Mouse (Mus musculus): ENCODE results near the gene Insr.

The Insr gene

DNA sequence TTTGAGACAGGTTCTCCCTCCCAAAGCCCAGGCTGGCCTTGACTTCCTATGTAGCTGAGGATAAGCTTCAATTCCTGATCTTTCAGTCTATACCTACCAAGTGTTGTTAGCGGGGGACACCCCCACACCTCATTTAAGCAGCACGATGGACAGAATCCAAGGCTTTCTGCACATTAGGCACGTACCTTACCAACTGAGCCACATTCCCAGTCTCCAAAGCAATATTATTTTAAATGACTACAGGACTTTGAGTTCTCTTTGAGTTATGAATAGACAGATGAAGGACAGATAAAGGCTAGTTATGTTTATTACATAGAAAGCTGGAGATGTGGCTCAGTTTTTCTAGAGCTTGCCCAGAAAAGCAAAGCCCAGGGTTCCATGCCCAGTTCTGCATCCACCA is 5.6 kb downstream of the Insr start:
- no peak for DNase-seq

DNA sequence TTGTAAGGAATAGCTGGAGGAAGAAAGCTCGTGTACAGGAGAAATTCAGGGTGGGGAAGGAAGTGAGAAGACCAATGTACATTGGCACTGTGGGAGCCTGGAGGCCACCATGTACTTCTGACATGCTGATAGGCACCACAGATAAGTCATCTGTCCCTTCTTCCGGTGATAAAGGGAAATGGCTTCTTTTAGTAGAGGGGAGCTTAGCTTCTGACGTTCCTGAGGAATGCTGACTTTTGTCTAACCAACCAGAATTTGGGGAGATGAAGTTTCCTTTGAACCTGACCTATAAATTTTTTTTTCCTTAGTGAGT is 12.0 kb downstream of the Insr start:
- DNase-seq, result no peak

DNA sequence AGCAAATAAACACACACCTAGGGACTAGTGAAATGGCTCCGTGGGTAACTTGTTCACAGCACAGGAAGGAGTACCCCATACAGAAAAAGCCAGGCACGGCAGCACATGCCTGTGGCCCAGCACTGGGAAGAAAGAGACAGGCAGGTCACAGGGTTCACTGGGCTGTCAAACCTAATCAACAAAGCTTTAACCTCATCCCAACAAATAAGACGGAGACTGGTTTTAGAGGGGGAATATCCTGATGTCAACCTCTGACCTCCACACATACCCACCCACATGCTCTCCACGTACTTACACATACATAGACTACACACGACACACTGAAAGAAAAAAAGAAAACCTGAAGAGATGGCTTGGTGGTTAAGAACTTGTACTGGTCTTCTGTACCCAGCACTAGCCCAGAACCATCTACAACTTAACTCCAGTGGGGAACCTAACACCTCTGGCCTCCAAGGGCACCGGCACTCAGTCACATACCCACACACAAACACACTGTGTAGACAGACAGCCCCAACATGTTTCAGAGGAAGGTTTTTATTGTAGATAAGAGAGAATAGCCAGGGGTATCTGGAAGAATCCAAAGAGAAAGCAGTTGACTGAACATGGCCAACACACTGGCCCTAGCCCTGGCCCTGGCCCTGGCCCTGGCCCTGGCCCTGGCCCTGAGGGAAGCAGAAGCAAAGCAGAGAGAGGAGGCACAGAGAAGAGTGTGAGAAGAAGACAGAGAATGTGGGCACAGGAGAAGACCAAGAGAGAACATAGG is 12.6 kb downstream of the Insr start:
- no peak for DNase-seq

GRCm38 (mm10) chr8:3265182-3265581 is 14.2 kb downstream of the Insr start:
- no peak for DNase-seq

DNA sequence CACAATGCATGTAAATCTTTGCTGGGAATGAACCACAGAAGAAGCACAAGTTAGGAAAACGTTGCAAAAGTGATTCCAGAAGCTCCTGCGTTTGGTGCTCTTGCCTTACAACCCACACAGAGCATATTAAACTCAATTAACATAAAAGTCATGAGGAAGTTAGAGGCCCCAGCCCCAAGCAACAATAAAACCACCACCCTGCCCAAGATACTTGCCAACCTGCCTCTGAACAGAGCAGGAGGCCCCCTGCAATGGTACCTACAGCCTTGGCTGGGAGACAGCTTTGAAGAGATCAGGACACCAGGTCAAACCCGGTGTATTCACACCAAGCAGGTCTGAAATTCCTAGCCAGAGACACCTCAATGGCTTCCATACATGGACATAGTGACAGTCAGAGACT is 16.6 kb downstream of the Insr start:
- no peak for DNase-seq

GRCm38 (mm10) chr8:3261101-3261500 is 18.3 kb downstream of the Insr start:
- no peak for DNase-seq

DNA sequence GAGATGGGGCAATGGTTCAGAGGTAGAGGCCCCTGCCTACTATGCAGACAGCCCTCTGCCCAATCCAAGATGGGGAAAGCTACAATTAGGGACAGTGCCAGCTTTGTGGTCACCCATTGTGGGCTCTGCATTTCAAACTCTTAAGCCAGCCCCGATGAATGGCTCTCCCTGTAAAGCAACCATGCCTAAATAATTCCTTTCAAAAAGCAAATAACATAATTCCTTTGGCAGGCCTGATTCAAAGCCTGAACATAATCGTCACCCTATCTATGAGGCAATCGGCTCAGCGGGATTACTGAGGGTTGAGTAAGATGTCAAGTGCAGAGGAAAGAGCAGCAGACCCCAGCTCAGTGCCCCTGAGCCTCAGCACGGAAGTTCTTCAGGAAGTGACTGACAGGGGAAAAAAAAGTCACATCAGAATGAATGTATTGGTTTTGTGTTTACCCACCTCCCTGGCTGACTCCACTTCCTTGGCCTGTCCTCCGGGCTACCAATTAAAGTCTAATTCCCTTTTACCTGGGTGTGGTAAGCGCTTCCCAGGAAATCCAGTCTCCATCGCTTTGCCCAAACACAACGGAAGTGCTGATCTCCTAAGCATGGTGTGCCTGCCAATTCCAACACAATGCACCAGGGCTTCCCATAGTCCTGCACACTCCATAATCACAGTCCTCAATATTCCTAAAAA is 19.1 kb downstream of the Insr start:
- DNase-seq, result no peak

- DNase-seq, result no peak
Measured at GRCm38 (mm10) chr8:3256147-3256940, 23.1 kb downstream of the Insr start.

DNA sequence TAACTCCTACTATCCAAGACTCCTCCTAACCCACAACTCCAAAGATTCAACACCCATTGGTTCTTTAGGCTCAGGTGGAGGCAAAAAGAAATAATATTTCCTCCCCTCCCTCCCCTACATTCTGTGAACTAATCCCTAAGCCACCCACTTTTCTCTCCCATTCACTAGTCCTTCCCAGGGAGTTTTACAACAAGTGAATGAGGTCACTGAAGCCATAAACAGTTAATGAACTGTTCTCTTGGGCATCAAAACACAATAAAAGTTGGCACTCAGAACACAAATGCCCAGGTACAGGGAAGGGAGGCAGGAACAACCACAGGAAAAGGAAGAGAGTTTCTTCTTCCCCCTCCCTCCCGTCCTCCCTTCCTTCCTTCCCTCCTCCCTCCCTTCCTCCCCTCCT is 24.1 kb downstream of the Insr start:
- no peak for DNase-seq

DNA sequence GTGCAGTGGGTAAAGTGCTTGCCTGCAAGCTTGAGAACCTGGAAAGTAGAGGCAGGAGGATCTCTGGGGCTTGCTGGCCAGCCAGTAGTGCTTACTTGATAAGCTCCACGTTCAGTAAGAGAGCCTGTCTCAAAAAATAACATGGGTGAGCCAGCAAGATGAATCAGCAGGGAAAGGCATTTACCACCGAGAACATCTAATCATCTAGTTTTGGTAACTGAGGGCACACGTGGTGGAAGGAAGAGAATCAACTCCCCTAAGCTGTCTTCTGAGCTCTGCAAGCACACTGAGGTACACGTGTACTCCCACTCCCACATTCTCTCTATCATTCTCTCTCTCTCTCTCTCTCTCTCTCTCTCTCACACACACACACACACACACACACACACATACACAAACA is 26.2 kb downstream of the Insr start:
- no peak for DNase-seq

GRCm38 (mm10) chr8:3252665-3253064 is 26.8 kb downstream of the Insr start:
- DNase-seq, result no peak

DNA sequence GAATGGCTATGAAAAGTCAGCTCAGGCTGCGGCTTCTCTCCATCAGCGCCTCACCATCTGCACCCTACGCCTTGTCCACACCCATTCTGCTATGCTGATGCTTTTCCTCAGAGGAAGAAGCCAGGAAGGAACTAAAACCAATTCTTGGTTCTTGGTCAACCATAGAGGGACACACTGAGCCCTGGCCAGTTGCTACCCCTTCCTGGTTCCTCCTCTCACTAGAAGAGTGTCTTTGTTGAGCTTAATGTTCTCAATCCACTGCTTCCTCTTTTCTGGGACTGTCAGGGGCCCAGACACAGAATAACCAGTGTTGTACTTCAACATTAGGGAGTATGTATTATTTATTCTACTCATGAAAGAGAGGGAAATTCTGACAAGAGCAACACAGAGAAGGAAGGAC is 28.3 kb downstream of the Insr start:
- DNase-seq, result no peak

- DNase-seq, result no peak
Measured at GRCm38 (mm10) chr8:3249886-3250285, 29.5 kb downstream of the Insr start.

DNA sequence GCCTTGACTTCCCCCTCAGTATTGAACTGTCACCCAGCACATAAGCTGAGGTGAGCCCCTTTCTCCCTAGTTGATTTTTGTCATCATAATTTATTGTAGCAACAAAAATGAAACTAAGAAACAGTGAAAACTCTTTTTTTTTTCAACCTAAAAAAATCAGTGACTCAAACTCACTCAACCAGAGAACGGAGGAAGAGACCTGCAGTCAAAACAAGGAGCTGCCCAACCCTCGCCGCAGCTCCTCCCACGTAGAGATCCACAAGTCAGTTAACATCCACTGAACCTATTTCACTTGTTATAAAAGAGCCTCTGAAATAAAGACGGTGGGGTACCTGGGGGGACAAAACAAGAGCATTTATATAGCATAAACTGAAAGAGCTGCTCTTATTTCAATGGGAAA is 30.7 kb downstream of the Insr start:
- no peak for DNase-seq

GRCm38 (mm10) chr8:3247129-3247528 is 32.3 kb downstream of the Insr start:
- DNase-seq, result no peak

- DNase-seq, result no peak
Measured at GRCm38 (mm10) chr8:3243229-3243628, 36.2 kb downstream of the Insr start.

- DNase-seq, result no peak
Measured at GRCm38 (mm10) chr8:3240725-3241124, 38.7 kb downstream of the Insr start.

- no peak for DNase-seq
Measured at GRCm38 (mm10) chr8:3239641-3240040, 39.8 kb downstream of the Insr start.

DNA sequence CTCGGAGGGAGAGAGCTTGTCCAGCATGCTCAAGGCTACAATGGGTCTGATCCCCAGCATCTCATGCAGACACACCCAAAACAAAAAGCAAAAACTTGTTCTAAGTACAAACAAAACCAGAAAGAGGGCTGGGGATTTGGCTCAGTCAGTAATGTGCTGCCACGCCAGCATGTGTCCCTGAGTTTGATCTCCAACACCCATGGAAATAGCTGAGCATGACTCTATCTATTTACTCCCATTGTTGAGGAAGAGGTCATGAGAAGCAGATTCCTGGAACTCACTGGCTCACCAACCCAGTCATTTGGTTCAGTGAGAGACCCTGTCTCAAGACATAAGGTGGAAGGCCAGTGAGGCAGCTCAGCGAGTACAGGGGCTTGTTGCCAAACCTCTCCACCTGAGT is 40.6 kb downstream of the Insr start:
- no peak for DNase-seq

- no peak for DNase-seq
Measured at GRCm38 (mm10) chr8:3237319-3237718, 42.1 kb downstream of the Insr start.

- no peak for DNase-seq
Measured at GRCm38 (mm10) chr8:3236277-3236676, 43.1 kb downstream of the Insr start.

GRCm38 (mm10) chr8:3234569-3234968 is 44.8 kb downstream of the Insr start:
- no peak for DNase-seq

DNA sequence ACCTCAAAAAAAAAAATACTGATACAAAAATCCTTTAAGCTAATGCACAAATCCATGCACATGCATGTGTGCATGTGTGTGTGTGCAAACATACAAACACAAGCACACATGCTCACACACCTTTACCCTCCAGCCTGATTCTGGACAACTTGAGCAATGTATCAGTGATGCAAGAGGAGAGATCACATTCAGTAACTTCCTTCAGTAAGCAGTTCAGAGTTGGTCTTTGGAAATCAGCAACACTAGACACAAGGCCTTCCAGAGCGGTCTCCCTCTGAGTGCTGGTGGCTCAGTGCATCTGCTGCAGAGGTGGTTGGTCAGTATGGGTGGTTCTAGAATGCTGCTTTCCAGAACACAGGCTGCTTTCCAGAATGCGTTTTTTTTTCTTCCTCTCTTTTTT is 46.8 kb downstream of the Insr start:
- no peak for DNase-seq
